Mouse (Mus musculus) cerebellum, postnatal 14 days (tissue): ENCODE data around the gene Tomt.
"Not testable (repeated sequence)": the region's sequence is repeated elsewhere in the genome, so short reads cannot be mapped to it uniquely, and the experiment has no call there.

Experiments
- DNase-seq, 2 experiments: peaks; one replicate each; pipeline ENCODE4 v3.0.0; 2021; ENCODE audit warnings: mixed read lengths in 2 of 2

Gene Tomt

DNA sequence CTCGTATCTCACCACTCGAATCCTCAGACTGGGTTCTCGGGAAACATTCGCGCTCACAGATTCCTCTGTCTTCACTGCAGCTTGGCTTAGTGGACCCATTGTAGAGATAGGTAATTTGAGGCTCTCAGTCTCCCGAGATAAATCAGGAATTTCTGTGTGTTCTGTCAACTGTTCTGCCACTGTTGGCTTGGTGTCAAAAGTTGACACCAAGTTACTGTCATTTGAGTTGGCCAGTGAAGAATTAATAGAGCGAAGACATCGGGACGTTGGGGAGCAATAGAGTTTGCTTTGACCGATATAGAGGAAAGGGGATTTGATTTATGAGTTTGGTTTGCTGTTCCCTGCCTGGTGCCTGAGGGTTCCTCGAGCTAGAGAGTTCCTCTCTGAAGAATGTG lies at the start of gene Tomt:
TSS of gene Tomt (minus strand) at position 73 of the 395 bp plus-strand sequence.
- no peak for DNase-seq

DNA sequence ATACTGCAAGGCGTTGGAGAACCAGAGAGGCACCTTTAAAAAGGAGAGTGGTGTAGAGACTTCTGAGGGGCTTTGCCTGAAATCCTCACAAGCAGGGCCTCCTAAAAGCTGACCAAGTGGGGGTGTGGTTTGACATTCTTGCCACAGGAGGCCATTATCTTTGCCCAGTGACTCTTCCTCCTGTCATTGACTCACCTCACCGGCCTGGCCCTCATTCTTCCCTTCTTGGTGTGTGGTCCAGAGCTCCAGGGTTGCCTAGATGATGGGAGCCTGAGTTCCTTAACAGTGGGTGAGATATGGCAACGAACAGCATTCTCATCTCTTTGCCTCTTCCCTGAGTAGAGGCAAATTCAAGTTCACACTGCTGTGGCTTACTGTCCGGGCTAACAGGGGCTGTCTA lies 49.7 kb upstream of the Tomt start:
- no peak for DNase-seq

DNA sequence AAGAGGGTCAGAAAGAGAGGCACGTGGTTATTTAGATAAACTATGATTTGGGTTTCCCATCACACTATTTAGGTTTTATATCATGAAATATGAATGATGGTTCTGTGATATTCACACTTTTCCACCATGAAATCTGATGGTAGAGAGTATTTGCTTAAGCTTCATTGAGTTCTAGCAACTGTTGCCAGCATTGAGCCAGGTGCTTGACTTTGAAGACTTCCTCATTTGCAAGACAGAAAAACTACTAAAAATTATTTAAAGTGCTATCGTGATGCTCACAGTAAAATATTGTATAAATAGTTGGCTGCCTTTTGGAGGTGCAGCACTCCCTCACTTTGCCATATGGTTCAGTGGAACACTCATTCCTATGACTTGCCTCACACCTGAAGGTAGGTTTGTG lies 49.1 kb upstream of the Tomt start:
- no peak for DNase-seq

DNA sequence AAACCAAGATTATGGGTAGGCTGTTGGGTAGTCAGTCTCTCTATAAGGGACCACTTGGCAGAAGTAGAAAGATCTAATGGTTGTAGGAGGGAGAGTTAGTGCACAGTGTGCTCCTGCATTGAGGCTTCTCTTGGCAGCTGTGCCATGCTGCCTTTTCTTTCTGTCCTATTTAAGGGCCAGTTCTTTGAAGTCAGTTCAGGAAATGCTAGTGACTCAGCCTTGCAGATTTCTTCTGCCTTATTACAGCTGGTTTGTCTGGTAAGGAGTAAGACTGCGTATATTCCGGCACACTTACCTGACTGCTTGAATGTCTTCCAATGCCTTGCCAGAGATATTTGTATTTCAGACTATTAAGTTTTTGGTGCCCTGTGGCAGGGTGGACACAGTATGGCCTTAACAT lies 48.0 kb upstream of the Tomt start:
- no peak for DNase-seq

DNA sequence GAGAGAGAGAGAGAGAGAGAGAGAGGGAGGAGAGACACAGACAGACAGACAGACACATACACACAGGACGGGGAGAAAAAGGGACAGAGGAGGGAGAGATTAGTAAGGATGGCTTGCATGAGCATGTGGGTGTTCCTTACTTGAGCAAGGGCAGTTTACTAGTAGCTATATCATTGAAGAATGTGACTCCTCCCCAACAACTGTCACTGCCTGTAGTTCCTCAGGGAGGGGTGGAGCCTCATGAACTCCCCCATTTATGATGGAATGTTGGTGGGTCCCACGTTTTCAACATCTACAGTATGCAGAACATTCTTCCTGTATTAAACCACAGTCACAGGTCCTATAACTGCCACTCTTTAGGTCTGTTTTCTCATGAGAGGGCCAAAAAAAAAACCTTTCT lies 45.9 kb upstream of the Tomt start:
- DNase-seq, result no peak

DNA sequence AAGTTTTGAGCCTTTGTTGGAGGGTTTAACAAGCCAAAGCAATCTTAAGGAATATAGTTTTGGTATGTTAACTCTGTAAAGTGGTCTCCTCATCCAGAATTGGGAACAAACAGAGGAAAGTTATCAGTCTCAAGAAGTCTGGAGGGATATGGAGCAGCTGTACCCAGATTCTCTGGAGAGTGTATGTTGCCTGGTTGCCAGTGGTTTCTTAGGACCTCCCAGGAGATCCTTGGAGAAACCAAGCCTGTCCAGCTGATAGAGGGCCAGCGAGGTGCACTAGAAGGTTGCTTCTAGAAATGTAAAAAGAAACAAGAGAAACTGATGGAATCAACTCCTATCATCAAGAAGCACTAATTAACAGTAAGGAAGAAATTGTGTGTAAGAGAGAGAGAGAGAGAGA lies 45.5 kb upstream of the Tomt start:
- DNase-seq, result no peak

DNA sequence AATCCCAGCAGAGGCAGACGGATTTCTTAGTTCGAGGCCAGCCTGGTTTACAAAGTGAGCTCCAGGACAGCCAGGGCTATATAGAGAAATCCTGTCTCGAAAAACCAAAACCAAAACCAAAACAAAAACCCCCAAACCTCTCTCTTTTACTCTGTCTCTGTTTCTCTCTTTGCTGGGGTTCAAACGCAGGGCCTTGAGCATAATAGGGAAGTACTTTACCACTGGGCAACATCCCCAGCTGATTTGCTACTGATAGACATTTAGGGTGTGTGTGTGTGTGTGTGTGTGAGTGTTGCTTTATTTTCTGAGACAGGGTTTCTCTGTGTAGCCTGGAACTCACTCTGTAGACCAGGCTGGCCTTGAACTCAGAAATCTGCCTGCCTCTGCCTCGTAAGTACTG lies 42.8 kb upstream of the Tomt start:
- DNase-seq, result not testable (repeated sequence)

DNA sequence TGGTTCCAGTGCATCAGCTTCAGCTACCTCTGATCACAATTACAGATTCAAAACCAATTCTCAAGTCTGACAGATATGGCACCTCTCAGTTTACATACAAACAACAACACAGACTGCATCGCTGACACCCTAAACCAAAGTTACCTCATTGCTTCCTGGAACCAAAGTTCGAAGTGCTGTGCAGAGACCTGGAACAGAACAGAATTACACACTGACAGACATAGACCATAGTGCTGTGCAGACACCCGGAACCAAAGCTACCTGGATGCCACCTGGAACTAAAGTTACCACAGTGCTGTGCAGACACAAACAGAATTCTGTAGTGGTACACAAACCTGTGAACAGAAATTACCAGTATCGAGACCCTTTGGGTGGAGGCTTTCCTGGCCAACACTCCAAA lies 33.6 kb upstream of the Tomt start:
- no peak for DNase-seq

DNA sequence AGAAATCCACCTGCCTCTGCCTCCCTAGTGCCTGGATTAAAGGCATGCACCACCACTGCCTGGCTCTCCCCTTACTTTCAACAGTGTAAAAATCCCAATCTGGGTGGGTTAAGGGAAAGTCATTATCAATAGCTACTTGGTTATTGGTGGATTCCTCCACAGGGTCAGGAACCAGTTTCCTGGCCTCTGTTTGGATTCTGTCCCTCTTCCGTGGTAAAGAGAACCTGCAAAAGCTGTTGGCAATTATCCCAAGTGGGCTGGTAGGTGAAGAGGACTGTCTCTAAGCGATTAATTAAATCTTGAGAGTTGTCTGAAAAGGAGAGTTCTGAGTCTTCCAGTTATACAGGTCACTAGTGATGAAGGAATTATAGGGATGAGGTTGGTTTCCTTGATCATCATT lies 32.2 kb upstream of the Tomt start:
- peak in 1 of 2 experiments; percentile 42 for DNase-seq

DNA sequence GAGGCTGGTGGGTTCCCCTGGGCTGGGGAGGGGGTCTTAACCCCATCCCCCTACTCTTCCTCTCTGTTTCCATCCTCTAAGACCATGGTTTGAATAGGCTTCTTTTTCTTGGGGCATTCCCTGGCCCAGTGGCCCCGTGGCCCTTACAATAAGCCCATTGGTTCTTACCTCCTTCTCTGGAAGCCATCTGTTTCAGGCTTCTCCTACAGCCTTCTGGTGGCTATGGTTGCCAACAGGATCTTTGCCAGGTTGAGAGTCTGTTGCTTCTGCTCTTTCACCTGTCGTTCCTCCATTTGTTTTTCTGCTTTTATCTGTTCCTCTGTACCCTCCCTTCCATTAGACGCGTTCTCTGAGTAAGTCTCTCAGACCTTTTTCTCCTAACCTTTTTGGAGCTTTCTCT lies 31.4 kb upstream of the Tomt start:
- peak; percentile 93 to 94 for DNase-seq

DNA sequence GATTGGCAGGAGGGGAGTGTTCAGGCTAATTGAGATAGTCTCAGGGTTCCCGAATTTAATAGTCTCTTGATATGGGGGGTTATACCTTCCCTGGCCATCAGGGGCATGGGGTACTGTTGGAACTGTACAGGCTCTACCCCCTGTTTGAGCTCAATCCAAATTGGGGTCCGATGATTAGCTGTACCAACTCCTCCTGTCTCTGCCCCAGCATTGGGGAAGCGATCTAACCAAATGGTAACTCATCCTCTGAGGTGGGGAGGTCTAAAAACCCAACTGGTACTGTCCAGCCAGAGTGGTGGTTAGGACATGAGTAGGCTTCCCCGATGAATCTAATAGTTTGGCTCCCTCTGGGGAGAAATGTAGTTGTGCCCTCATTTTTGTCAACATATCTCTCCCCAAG lies 30.8 kb upstream of the Tomt start:
- no peak for DNase-seq

DNA sequence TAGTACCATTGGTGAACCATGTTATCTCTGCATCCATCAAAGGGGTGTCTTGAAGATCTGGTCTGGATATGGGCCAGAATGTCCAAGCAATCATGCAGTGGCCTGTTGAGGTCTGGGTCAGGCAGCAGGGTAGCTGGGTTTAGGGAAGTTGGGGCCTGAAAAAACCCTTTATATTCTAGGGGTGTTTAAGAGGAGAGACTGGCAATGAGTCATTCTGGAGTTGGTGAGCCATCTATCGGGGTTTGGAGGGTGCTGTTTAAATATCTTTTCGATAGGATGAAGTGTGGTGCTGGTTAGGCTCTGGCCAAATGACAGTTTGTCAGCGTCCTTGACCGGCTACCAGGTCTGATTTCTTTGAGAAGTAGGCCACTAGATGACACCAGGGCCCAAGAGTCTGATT lies 29.8 kb upstream of the Tomt start:
- peak; percentile 14 to 25 for DNase-seq

DNA sequence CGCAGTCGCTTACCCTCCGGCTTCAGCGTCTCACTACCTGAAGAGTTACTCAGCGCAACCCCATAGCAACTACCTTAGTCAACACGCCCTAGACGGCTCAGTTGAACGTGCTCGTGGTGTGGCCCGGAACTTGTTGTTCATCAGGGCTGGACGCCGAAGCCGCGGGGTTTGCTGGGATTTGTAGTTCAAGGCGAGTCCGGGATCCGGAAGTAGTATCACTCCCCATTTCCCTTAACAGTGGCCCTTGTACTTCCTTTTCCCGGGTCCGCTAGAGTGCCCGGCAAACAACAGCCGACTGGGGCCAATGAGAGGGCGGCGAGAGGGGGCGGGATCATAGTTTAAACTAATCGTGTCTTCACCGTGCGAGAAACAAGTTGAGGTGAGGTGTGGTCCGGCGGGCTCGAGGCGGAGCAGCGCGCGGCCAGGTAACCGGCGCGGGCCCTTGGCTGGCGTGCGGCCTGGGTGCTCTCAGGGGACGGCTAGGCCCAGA lies 27.6 kb upstream of the Tomt start, which contains the start of the genes Lrrc51 and Numa1:
TSS of gene Lrrc51 (minus strand) at position 145 of the 490 bp plus-strand sequence.
TSS of gene Numa1 (plus strand) at position 361 of the 490 bp plus-strand sequence.
- DNase-seq, result peak; percentile 95 to 97

DNA sequence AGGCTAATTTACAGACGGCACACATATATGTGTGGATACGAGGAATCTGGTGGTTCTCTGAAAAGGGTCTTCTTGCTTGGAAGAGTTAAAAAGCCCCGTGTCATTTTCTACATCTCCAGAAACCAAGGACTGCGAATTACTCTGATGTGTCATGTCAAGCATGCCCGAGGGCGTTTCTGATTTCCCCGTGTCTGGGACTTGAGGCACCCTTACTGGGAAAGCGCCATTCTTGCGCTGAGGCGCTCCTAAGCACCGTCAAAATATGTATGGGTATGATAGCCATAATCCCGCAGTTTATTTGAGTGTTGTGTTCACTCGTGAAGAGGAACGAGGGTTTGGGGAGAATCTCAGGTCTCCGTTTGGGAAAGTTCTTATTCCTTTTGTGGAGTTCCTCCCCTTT lies 27.1 kb upstream of the Tomt start:
- DNase-seq, result peak in 1 of 2 experiments; percentile 37

DNA sequence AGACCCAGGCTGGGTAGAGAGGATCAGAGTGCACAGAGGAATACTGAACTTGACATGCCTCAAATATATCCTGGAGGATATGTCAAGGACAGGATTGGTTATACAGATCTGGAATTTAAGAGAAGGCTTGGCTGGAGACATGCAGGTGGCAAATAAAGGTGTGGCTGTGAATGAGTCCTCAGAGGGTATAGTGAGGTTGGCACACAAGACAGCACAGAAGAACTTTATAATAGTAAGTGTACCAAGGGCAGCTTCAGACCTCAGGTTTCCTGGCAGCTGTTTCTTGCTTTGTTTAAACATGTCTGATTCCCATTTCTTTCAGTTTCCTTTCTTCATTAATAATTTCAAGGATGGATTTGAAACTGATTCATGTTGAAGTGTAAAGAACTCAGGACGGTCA lies 26.4 kb upstream of the Tomt start:
- no peak for DNase-seq

DNA sequence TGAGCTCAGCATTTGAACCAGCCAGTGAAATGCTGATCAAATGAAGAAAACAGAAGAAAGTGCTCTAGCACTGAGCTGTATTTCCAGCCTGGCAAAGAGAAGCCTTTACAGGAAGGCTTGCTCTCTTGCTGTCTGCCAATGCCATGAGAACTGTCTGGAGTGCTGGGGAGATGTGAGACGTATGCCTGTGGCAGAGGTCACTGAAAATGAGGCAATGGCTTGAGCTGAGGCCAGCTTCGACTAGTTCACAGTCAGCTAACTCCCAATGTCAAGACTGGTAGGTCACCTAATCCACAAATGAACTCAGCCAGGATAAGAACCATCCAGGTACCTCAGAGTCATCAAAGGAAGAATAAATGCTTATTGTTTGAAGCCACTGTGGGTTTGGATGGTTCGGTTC lies 21.9 kb upstream of the Tomt start:
- DNase-seq, result no peak

DNA sequence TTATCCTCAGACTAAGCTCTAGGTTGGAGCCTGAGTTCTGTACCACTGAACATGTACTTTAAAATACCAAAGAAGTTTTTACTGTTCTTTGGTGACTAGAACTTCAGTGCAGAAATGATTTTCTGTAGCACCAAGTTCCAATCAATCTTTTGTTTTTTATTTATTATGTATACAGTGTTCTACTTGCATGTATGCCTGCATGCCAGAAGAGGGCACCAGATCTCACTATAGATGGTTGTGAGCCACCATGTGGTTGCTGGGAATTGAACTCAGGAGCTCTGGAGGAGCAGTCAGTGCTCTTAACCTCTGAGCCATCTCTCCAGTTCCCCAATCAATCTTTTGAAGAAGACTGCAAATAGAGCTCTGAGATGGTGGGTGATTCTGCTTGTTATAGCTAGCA lies 19.7 kb upstream of the Tomt start:
- DNase-seq, result not testable (repeated sequence)

DNA sequence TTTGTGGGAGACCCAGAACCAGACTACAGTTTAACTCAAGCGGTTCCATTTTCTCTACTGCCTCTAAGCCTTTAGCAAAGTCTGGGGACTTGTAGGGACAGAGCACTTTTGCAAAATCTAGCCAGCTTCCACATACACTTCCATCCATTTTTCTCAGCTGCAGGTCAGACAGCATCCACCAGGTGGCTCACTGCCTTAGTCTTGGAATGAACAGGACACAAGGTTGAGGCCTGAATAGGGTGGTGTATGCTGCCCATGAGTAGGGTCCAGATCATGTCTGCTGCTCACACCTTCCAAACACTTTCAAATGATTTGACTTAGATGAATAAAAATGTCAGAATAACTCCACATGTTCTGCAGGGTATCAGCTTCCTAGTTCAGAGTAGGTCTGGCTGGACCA lies 11.9 kb upstream of the Tomt start:
- DNase-seq, result peak; percentile 84 to 86

DNA sequence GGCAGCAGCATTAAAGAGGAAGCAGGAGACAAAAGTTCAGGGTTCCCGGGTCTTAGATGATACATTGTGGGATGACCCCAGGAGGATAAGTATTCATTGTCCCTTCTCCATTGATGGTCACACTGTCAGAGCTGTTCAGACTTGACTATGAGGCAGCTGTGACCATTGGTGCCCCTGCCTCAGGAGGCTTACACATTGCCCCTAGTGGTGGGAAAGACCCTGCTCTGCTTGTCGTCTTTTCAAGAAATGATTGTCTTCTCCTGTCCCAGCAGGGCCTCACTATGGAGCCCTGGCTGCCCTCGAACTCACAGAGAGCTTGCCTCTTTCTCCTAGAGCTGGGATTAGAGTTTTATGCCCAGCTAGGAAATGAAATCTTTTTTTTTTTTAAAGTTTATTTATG lies 5.8 kb upstream of the Tomt start:
- DNase-seq, result no peak

DNA sequence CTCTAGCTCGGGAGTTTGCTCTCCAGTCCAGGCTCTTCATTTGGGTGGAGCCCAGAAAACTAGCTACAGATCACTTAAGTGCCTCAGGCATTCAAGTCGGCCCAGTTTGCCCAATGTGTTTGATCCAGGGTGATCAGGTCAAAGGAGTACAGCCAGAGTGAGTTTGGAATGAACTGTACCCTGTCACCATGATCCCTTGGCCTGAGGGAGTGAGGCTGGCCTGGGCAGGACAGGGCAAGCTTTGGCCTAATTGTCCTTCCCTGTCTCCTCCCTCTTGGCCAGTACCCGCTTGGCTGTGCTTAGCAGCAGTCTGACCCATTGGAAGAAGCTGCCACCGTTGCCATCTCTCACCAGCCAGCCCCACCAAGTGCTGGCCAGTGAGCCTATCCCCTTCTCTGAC lies 4.0 kb upstream of the Tomt start:
- no peak for DNase-seq

DNA sequence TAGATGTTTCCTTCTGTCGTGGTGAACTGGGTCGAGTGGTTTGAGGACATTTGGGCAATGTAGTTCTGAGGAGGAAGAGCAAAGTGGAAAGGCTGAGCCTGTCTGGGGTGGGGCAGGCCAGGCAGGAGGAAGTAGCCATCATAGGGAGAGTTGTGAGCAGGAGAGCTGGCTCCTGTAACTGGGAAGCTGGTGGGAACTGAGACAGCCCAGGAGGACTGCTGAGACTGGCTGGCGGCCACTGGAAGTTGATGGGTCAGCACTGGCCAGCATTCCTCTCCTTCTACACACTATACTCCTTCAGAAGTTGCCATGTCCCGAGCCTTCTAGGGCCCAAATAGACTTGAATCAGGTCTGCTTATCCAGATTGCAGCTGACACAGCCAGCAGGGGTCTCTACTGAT lies 2.2 kb upstream of the Tomt start:
- DNase-seq, result no peak

DNA sequence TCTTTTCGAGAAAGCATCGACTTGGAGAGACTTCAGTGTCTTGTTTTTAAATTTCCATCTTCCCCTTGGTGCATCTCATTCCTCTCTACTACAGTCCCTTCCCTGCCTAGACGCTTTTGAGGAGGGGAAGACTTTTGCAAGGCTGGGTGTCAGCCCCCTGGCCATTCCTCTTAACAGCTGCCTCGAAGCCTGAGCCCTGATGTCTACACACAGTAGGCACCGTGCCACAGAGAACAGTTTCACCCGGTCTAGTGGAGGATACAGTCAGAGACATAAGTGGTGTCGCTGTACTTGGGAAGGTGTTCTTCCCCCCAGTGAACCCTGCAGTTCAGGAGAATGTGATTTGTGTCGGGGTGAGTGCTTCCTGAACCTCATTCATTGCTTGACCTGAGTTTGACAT lies 537 bp upstream of the Tomt start:
- peak in 1 of 2 experiments; percentile 40 for DNase-seq

DNA sequence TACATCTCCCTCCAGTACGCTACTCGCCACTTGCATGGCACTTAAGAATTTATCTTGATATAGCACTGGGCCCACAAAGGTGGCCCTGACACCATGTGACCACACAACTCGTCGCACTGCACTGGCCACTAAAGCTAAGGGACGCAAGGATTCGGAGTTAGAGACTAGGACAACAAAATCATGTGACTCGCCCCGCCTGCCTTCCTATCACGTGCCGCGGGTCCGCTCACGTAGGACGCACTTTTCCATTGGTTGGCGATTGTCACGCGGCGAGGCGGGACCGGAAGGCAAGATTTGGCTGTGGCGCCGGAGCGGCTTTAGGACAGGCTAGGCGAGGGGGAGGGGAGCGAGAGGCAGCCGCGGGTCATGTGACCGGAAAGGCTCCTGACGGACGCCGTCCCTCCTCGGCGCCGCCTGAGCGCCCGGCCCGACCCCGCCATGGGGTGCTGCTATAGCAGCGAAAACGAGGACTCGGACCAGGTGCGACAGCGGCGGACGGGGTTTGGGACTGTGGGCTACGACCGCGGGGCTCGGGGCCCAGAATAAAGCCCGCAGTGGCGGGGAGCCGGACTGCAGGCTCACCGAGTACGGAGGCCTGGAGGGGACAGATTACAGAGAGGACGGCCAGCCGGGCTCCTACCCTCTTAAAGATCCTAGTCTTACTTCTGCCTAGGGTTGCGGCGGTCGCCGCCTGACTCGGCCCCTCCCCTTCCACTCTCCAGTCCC lies 435 bp downstream of the Tomt start, which contains the start of gene Lamtor1:
TSS of gene Lamtor1 (plus strand) at position 344 of the 726 bp plus-strand sequence.
- DNase-seq, result peak; percentile 99 to 100

DNA sequence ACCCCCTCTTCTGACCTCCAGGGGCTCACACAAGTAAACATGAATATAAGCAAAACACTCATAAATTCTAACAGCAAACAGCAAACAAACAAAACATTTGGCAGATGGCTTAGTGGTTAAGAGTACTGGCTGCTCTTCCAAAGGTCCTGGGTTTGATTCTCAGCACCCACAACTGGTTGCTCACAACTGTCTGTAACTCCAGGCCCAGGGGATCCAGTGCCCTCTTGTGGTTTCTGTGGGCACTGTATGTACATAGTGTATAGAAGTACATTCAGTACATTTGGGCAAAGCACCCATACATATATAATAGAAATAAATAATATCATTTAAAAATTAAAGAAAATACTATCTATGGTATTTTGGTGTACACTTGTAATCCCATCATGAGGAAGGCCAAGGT lies 3.3 kb downstream of the Tomt start:
- DNase-seq, result no peak

DNA sequence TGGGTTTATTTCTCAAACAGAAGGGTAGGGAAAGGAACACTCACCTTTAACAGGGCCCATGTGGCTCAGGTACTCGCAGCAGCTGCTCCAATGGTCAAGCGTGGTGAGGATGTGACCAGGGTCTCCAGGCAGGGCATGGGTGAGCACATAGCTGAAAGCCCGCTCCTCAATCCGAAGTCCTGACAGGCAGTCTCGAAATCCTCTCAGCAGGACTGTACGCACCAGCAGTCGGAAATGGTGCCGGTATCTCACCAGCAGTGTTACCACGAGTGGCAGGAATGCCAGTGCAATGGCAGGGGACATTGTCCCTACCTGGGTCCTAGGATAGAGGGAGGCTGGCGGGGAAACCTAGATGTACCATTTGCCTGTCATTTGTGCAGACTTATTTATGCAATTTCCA lies 4.2 kb downstream of the Tomt start:
- DNase-seq, result no peak
